Mouse (Mus musculus): Measurements from ENCODE around the gene Pign.

- TF ChIP-seq CTCF (IDR thresholded peaks at IDR 0.05; ENCODE audit: insufficient read depth, low read depth, low read length) = no peak
- no peak for TF ChIP-seq POLR2A (IDR thresholded peaks at IDR 0.05; ENCODE audit: insufficient read depth, low read depth, low read length)
Measured at GRCm38 (mm10) chr1:105663962-105664812, 710 bp upstream of the Pign start.

Measured in olfactory bulb, adult 2 months (tissue).